Mouse (Mus musculus): Measurements from ENCODE around the gene Hk2. TPM values are rescaled to one million over a fixed set of nuclear protein-coding genes. Genes with fewer than 3 reads are reported as not detected.

Gene Hk2
- polyA plus RNA-seq, 1 experiment from 2014 or later: 3.5 TPM

DNA sequence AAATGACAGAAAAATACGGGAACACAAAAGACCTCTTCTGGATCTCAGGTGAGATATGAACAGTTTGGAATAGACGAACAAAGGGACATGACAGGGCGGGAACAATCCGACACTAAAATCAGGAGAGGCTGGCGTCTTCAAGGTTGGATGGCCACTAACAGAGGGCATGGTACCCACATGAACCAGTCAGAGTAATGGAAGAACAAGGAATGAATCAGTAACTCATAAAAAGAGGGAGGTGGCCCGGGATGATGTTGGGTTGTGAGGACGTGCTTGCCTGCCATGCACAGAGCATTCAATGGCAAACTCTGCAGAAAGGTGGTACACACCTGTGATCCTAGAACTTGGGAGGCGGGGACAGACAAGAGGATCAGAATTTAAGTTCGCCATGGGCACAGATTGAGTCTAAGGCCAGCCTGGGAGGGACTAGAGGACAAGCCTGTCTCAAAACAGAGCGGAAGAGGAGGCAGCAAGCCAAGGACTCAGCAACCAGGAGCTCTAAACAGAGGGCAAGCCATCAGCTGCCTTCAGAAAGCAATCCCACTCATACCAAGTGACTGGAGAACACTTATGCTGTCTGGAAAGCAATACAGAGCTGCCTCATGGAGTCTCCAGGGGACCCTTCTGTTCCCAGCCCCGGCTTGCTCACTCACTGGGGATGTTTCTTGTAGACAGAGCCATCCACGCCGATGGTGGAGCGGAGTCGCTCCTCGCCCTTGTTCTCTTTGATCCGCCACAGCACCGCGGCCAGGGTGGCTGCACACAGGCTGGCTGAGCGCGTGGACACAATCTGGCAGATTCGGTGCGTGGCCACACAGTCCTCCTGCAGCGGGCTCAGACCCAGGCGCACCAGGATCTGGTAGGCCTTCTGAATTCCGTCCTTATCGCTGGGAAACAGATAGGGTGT, 36.4 kb downstream of the Hk2 start:
- H3K27ac ChIP-seq (replicated peaks): no peak overlapping the region
- H3K36me3 ChIP-seq: no peaks in the 10 kb centered on the region
- WGBS: 93% methylated on average over 27 of the region's 27 CpGs
- ATAC-seq (ENCODE audit: low FRiP score, low read depth): no peak
- no peaks in the 10 kb centered on the region for H3K27me3 ChIP-seq
- H3K4me1 ChIP-seq (replicated peaks): peaks cover 3% of the 10 kb centered on the region; the same call in 1 of the 2 replicates
- H3K4me3 ChIP-seq: no peak overlapping the region
- no peaks in the 10 kb centered on the region for H3K9me3 ChIP-seq
- H3K4me2 ChIP-seq: no peak overlapping the region
- no peak overlapping the region for H3K9ac ChIP-seq

DNA sequence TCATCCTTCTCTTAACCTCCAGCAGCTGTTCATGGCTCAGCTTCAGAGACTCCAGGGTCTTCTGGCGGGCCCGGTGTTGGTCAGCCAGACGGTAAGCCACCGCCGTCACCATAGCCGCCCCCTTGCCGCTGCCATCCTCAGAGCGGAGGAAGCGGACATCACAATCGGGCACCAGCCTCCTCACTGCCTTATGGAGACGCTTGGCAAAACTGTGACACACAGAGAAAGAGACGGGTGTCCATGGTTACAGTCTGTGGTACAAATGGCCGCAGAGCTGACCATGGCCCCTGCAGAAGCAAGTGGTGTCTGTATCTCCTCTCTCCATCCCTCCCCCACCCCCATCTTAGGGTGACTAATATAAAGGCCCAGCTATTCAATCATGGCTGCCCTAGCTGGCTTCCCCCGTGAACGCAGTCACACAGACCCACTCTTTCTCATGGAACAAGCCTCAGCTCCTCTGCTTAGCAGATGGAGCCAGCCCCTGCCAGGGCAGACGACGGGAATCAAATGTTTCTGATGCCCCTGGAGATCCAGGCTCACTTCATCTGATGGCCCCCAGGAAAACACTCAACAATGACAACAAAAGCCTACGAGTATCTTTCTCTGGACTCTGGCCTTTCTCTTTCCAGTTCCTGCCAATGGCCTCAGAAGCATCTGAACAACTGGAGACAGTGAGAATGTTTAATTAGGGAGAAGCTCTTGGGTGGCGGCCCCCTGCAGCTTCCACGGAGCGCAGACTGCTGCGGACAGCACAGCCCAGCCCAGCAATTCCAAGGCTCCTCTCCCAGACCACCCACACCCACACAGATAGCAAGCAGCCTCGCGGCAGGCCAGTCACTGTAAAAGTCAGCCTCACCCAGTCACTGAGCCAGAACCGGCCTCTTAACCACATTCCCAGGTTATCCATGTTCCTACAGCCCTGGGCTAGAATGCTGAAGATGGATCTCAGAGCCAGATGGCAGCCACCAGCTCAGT, 37.3 kb downstream of the Hk2 start:
- no peak overlapping the region for H3K4me3 ChIP-seq
- ATAC-seq (ENCODE audit: low FRiP score, low read depth): no peak
- peaks cover 3% of the 10 kb centered on the region; the same call in 1 of the 2 replicates for H3K4me1 ChIP-seq (replicated peaks)
- H3K9me3 ChIP-seq: no peaks in the 10 kb centered on the region
- WGBS: 73% methylated on average over 25 of the region's 25 CpGs
- H3K4me2 ChIP-seq: no peak overlapping the region
- H3K36me3 ChIP-seq: no peaks in the 10 kb centered on the region
- no peak overlapping the region for H3K27ac ChIP-seq (replicated peaks)
- no peaks in the 10 kb centered on the region for H3K27me3 ChIP-seq
- H3K9ac ChIP-seq: no peak overlapping the region

DNA sequence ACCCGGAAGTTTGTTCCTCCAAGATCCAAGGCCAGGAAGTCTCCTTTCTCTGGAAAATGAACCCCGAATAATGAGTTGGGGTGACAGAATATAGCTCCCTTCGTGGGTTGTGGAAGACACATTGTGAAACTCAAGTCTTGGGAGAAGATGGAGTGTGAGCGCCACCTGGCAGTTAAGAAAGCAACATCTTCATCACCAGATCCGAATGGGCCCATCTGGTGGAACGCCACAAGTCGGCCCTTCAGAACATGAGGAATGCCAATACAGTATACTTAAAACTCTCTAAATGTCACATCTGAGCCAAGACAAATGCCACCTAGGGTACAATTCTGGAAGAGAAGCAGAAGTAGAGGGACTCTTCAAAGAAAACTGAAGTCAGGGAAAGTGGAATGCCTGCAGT, 38.9 kb downstream of the Hk2 start:
- no peak overlapping the region for H3K9ac ChIP-seq
- ATAC-seq (ENCODE audit: low FRiP score, low read depth): no peak
- 87% methylated on average over 7 of the region's 7 CpGs for WGBS
- H3K4me2 ChIP-seq: no peak overlapping the region
- H3K9me3 ChIP-seq: no peaks in the 10 kb centered on the region
- H3K4me1 ChIP-seq (replicated peaks): peaks cover 2% of the 10 kb centered on the region; the same call in 1 of the 2 replicates
- no peaks in the 10 kb centered on the region for H3K27me3 ChIP-seq
- no peaks in the 10 kb centered on the region for H3K36me3 ChIP-seq
- no peak overlapping the region for H3K4me3 ChIP-seq
- H3K27ac ChIP-seq (replicated peaks): no peak overlapping the region

DNA sequence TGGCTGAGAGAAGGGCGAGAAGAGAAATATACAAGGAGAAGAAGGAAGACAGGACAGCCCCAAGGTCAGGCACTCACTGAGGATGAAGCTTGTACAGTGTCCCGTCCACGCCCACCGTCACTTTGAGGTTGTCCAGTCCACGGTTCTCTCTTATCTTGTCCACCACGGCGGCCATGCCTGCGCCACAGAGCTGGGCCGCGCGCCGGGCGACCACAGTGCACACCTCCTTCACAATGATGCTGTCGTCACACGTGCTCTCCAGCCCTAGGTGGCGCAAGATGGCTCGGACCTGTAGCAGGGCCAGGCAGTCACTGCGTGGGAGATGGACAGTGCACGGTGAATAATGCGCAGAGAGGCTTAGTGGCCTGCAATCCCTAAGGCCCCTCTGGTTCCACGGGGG, 45.6 kb downstream of the Hk2 start:
- Histone ChIP-seq H3K9ac (no peak overlapping the region), H3K27me3 (no peaks in the 10 kb centered on the region), H3K36me3 (no peaks in the 10 kb centered on the region), H3K27ac (replicated peaks) (no peak overlapping the region), H3K4me1 (replicated peaks) (no peaks in the 10 kb centered on the region), H3K4me2 (no peak overlapping the region), H3K4me3 (no peak overlapping the region), H3K9me3 (no peaks in the 10 kb centered on the region)
- WGBS: 88% methylated on average over 21 of the region's 21 CpGs
- no peak for ATAC-seq (ENCODE audit: low FRiP score, low read depth)

DNA sequence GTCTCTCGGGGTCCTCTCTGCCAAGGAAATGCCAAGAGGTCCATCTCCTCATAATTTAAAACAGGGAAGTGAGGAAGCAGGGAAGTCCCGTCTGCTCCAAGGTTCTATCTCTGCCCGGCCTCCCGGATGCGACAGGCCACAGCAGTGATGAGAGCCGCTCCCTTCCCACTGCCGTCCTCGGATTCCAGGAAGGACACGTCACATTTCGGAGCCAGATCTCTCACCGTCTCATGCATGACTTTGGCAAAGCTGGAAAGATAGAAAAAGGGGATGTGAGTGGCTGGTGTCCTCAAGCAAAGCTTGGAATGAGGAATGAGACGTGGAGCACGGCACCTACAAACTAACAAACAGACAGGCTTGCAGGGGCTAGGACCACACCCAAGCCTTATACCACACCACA, 47.0 kb downstream of the Hk2 start:
- no peak overlapping the region for H3K27ac ChIP-seq (replicated peaks)
- H3K9ac ChIP-seq: no peak overlapping the region
- peaks cover 8% of the 10 kb centered on the region; the same call in 1 of the 2 replicates for H3K4me1 ChIP-seq (replicated peaks)
- H3K36me3 ChIP-seq: no peaks in the 10 kb centered on the region
- WGBS: 94% methylated on average over 13 of the region's 13 CpGs
- no peaks in the 10 kb centered on the region for H3K27me3 ChIP-seq
- H3K4me2 ChIP-seq: no peak overlapping the region
- no peak overlapping the region for H3K4me3 ChIP-seq
- ATAC-seq (ENCODE audit: low FRiP score, low read depth): no peak
- no peaks in the 10 kb centered on the region for H3K9me3 ChIP-seq

DNA sequence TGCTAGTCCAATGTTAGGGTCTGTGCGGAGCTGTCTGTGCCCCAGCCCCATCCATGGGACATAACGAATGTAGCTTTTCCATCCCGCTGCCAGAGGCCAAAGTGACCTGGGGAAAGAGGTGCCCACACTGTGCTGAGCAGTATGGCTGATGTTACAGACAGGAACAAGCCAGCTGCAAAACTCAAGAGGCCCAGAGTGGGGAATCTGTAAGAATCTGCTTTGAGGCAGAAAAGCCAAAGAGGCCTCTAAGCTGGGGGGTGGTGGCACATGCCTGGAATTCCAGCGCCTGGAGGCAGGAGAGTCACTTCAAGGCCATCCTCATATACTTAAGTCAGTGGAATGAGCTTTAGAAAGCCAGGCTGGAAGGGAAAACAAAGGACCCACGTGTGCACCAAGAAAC, 50.9 kb downstream of the Hk2 start:
- WGBS: 55% methylated on average over 5 of the region's 5 CpGs
- Histone ChIP-seq H3K4me2 (no peak overlapping the region), H3K9ac (no peak overlapping the region), H3K9me3 (no peaks in the 10 kb centered on the region), H3K27me3 (no peaks in the 10 kb centered on the region), H3K36me3 (no peaks in the 10 kb centered on the region), H3K27ac (replicated peaks) (0 out of 2 replicates have a peak overlapping the region, but pooled peaks have one; percentile 8), H3K4me3 (no peak overlapping the region), H3K4me1 (replicated peaks) (peaks cover 8% of the 10 kb centered on the region; the same call in 1 of the 2 replicates)
- ATAC-seq (ENCODE audit: low FRiP score, low read depth): no peak

DNA sequence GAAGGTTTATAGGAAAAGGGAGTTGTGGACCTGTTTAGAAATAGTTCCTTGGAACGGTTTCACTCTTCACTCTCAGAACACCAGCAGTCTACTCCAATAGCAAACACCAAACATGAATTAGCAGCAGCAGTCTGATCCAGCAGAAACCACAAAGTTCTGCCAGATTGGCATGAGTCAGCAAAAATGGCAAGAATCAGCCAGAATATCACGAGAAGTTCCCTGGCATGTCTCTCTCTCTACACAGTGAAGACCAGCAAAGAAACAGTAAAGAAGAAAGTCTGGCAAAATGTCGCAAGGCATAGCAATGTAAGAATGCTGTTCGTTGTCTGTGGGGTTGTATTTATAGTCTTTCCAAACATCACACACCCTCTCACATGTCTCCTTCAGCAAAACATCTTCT, 58.1 kb downstream of the Hk2 start:
- no peaks in the 10 kb centered on the region for H3K36me3 ChIP-seq
- no peaks in the 10 kb centered on the region for H3K27me3 ChIP-seq
- H3K9me3 ChIP-seq: no peaks in the 10 kb centered on the region
- no peak for ATAC-seq (ENCODE audit: low FRiP score, low read depth)
- no peak overlapping the region for H3K4me3 ChIP-seq
- no peak overlapping the region for H3K4me2 ChIP-seq
- no peaks in the 10 kb centered on the region for H3K4me1 ChIP-seq (replicated peaks)
- H3K27ac ChIP-seq (replicated peaks): no peak overlapping the region
- WGBS: 91% methylated on average over 4 of the region's 4 CpGs
- no peak overlapping the region for H3K9ac ChIP-seq

DNA sequence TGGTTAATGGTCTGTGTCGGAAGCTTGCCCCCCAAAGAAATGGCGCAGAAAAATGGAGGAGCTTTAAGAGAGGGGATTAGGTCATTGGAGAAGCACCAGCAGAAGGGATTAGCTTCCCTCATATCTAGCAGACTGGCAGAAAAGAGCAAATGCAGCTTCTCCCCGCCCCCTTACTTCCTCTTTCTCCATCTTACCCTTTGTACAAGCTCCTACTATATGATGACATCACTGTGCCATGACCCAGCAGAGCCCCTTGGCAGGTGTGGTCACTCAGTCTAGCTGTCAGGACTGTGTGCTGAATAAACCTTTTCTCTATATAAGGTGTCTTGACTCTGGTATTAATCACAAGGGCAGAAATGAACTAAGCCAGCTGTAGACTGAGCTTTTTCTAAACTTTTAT, 58.6 kb downstream of the Hk2 start:
- 79% methylated on average over 3 of the region's 3 CpGs for WGBS
- Histone ChIP-seq H3K4me3 (no peak overlapping the region), H3K27ac (replicated peaks) (no peak overlapping the region), H3K9ac (no peak overlapping the region), H3K9me3 (no peaks in the 10 kb centered on the region), H3K4me2 (no peak overlapping the region), H3K4me1 (replicated peaks) (no peaks in the 10 kb centered on the region), H3K27me3 (no peaks in the 10 kb centered on the region), H3K36me3 (no peaks in the 10 kb centered on the region)
- peak; percentile 6; the same call in 1 of the 2 replicates for ATAC-seq (ENCODE audit: low FRiP score, low read depth)

DNA sequence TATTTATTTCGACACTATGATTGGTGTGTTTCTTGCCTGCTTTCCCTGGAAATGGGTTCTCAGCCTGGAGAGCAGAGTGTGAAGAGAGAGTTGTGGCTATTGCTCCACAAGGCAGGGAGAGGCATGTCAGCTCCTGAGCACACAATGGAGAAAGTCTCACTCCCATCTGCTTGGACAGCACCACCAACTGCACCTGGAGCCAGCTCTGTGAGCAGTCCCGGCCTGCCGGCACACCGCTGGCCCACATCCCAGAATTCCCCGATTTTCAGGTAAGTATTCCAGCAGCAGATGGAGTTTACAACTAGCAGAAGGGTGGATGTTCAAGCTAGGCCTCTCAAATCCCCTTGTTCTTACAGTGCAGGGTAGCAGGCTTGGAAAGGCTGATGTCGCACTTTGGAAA, 59.0 kb downstream of the Hk2 start:
- no peaks in the 10 kb centered on the region for H3K4me1 ChIP-seq (replicated peaks)
- ATAC-seq (ENCODE audit: low FRiP score, low read depth): peak; percentile 51
- no peaks in the 10 kb centered on the region for H3K36me3 ChIP-seq
- no peaks in the 10 kb centered on the region for H3K9me3 ChIP-seq
- no peak overlapping the region for H3K4me3 ChIP-seq
- H3K27me3 ChIP-seq: no peaks in the 10 kb centered on the region
- no peak overlapping the region for H3K27ac ChIP-seq (replicated peaks)
- H3K9ac ChIP-seq: no peak overlapping the region
- H3K4me2 ChIP-seq: no peak overlapping the region
- WGBS: 79% methylated on average over 6 of the region's 6 CpGs

DNA sequence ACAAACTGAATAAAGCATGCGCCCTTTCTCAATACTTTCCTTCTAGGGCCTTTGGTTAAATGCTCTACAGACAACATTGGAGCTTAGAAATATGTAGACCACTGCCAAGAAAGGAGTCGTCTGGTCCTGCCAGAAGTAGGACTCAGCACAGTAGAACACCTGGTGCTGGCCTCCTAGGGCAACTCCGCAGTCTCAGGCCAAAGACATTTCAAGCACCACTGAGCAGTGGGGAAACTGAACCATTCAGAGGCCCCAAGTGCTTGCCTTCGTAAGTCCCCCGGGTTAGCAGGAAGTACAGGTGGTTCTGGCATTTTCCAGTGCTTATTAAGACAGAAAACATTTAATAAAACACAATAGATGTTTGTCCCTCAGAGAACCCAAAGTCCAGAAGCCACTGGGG, 59.4 kb downstream of the Hk2 start:
- no peak overlapping the region for H3K4me3 ChIP-seq
- no peak overlapping the region for H3K27ac ChIP-seq (replicated peaks)
- H3K36me3 ChIP-seq: no peaks in the 10 kb centered on the region
- H3K27me3 ChIP-seq: no peaks in the 10 kb centered on the region
- WGBS: 81% methylated on average over 5 of the region's 5 CpGs
- no peak for ATAC-seq (ENCODE audit: low FRiP score, low read depth)
- H3K4me1 ChIP-seq (replicated peaks): no peaks in the 10 kb centered on the region
- H3K9ac ChIP-seq: no peak overlapping the region
- no peaks in the 10 kb centered on the region for H3K9me3 ChIP-seq
- no peak overlapping the region for H3K4me2 ChIP-seq

DNA sequence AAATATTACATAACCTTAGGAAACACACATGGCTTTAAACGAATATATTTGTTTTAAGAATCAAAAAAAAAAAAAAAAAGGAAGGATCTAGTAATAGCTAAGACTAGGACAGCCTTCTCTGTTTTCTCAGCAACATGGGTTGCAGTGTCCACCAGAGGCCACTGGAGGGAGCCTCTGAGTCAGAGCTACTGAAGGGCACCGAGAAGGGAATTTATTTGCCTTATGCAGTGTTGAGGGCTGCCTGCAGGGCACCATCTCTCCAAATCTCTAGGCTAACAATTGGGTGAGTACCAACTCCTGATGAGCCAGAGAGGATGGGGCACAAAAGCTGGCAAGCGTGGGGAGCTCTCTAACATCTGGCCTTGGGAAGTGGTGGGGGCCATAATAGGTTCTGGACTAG, 60.0 kb downstream of the Hk2 start:
- ATAC-seq (ENCODE audit: low FRiP score, low read depth): peak; percentile 68; the same call in 1 of the 2 replicates
- Histone ChIP-seq H3K4me2 (no peak overlapping the region), H3K9ac (no peak overlapping the region), H3K4me1 (replicated peaks) (no peaks in the 10 kb centered on the region), H3K36me3 (no peaks in the 10 kb centered on the region), H3K27me3 (no peaks in the 10 kb centered on the region), H3K9me3 (no peaks in the 10 kb centered on the region), H3K4me3 (no peak overlapping the region), H3K27ac (replicated peaks) (no peak overlapping the region)
- 16% methylated on average over 3 of the region's 3 CpGs for WGBS

DNA sequence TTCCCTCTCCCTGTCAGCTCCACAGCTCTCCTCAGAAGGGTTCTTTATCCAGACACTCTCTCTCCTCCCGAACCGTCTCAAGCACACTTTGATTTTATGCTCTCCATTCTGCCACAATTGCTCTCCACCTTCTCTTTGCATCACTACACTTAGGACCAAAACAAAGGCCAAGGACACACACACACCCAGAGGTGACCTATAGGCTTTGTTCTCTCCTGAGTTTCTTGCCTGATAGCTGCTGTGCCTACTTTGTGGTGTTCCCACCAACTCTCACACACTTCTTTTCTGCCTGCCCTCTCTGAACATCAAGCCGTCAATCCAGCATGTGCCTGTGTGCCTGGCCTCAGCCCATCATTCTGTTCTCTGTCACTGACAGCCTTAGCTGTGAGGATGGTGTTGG, 66.5 kb downstream of the Hk2 start:
- H3K27me3 ChIP-seq: no peaks in the 10 kb centered on the region
- no peak overlapping the region for H3K4me3 ChIP-seq
- no peak for ATAC-seq (ENCODE audit: low FRiP score, low read depth)
- no peaks in the 10 kb centered on the region for H3K9me3 ChIP-seq
- WGBS: 81% methylated on average over 3 of the region's 3 CpGs
- no peak overlapping the region for H3K9ac ChIP-seq
- no peak overlapping the region for H3K4me2 ChIP-seq
- H3K27ac ChIP-seq (replicated peaks): no peak overlapping the region
- H3K36me3 ChIP-seq: no peaks in the 10 kb centered on the region
- H3K4me1 ChIP-seq (replicated peaks): no peaks in the 10 kb centered on the region
